Mouse (Mus musculus) kidney, postnatal 0 days (tissue): ENCODE measurements around the gene Enho. TPM values are rescaled to one million over a fixed set of nuclear protein-coding genes. Genes with fewer than 3 reads are reported as not detected.

Source experiments
- ATAC-seq: fragments of 200-750 bp; cut with Nextera tagmentation; replicated peaks from 2 replicates; pipeline ENCODE4 v1.8.0; 2017; ENCODE audit warnings: low read depth, moderate number of reproducible peaks, moderate TSS enrichment, moderate library complexity; ENCODE audit not compliant: low FRiP score
- DNase-seq: peaks from one replicate; pipeline ENCODE4 v3.0.0-alpha.2; 2016; ENCODE audit warnings: low spot score
- H3K27ac ChIP-seq: fragments of 300-500 bp; sonication (generic); 2 replicates; pipeline ENCODE4 v1.5.1; 2014; ENCODE audit warnings: mild to moderate bottlenecking
- H3K27me3 ChIP-seq: fragments of 300-500 bp; sonication (generic); 2 replicates; pipeline ENCODE4 v1.6.1; 2014; ENCODE audit warnings: low read length, mixed read lengths; ENCODE audit not compliant: insufficient read depth
- H3K36me3 ChIP-seq: fragments of 300-500 bp; sonication (generic); 2 replicates; pipeline ENCODE4 v1.6.1; 2014; ENCODE audit warnings: low read length, mixed read lengths; ENCODE audit not compliant: insufficient read depth
- H3K4me1 ChIP-seq: fragments of 300-500 bp; sonication (generic); replicated peaks from 2 replicates; pipeline ENCODE4 v1.6.1; 2014; ENCODE audit warnings: antibody characterized with exemption, low read length, mixed read lengths; ENCODE audit not compliant: insufficient read depth
- H3K4me2 ChIP-seq: fragments of 300-500 bp; sonication (generic); 2 replicates; pipeline ENCODE4 v1.6.1; 2014; ENCODE audit warnings: mild to moderate bottlenecking, low read length, moderate library complexity, mixed read lengths
- H3K4me3 ChIP-seq: fragments of 300-500 bp; sonication (generic); replicated peaks from 2 replicates; pipeline ENCODE4 v1.5.1; 2014; ENCODE audit warnings: low read depth, low read length
- H3K9ac ChIP-seq: fragments of 300-500 bp; sonication (generic); 2 replicates; pipeline ENCODE4 v1.6.1; 2014; ENCODE audit warnings: low read depth, low read length
- H3K9me3 ChIP-seq: fragments of 300-500 bp; sonication (generic); replicated peaks from 2 replicates; pipeline ENCODE4 v1.6.1; 2016; ENCODE audit warnings: low read length, inconsistent platforms, mixed read lengths
- CTCF ChIP-seq: IDR thresholded peaks from 2 replicates; pipeline ENCODE4 v1.5.1; 2016; ENCODE audit warnings: antibody characterized with exemption, low read depth, mild to moderate bottlenecking, moderate library complexity
- WGBS: fragments of 180-500 bp; shearing (Covaris S2); extraction: QIAGEN DNeasy Blood & Tissue Kit; methylation state at CpG from one replicate; pipeline ENCODE4 v1.1.7; 2014; 5-methylcytosine and 5-hydroxymethylcytosine counted together
- polyA plus RNA-seq: library from polyadenylated mRNA; unstranded; fragments of >200 nt; fragmentation: Nextera tagmentation; extraction: Ambion mirVana; gene quantifications from 2 replicates; pipeline ENCODE4 v1.2.1, GENCODE M21; 2015

Enho gene
- polyA plus RNA-seq, 1 experiment from 2014 or later: 23.9 TPM

DNA sequence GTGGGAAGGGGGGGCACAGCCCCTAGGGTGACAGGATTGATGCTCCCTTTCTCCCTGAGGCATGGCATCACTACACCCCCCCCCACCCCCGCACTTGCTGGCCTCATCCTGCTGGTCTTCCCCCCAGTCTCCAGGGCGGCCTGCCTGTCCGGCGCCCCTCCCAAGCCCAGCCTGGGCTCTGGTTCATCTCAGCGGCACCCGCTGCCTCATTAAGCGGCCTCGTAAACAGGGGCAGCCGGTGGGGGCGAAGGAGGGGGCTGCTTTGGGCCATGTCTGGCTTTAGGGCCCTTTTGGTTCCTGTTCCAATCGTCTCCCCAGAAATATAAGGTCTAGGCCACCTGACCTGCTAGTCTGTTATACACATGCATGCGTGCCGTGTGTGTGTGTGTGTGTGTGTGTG is 19.4 kb upstream of the Enho start:
- Histone ChIP-seq H3K4me2 (no peak overlapping the region), H3K27me3 (no peaks in the 10 kb centered on the region), H3K4me3 (no peak overlapping the region), H3K9me3 (no peaks in the 10 kb centered on the region), H3K36me3 (no peaks in the 10 kb centered on the region), H3K4me1 (peaks cover 27% of the 10 kb centered on the region), H3K27ac (no peak overlapping the region), H3K9ac (no peak overlapping the region)
- ATAC-seq (no peak), DNase-seq (no peak)
- WGBS: 58% methylated on average over 13 of the region's 13 CpGs
- TF ChIP-seq CTCF: no peak

DNA sequence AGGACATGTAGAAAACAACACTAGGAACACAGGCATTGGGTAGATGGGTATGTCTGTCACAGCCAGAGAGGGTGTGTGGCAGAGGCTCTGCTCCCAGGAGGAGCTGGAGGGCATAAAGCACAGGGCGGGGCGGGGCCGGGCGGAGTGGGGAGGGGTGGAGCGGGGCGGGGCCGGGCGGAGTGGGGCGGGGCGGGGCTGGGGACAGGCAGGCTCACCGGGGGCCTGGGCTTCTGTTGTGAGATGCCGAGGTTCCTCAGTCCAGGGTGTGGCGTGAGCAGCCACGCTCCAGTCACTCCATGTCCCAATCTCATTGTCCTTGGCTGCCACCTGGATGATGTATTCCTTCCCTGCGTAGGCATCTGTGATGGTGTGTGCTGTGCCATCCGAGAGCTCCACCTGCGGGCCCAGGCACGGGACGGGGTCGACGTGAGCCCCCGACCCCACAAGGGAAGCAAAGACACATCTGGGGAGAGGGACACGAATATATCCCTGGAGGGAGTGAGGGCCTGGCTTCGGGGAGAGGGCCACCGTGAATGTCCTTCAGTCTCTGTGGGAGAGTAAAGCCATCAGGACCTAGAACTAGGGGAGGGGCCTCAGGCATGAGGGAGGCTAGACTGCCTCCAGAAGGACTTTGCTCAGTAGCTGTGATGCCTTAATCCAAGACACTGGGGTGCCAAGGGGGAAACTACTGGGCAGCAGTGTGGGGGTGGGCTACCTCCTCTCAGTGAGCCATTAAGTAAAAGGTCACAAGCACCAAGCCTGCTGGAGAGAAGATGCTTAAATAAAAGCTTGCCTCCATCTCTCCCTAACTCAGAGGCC is 18.7 kb upstream of the Enho start:
- peak overlapping the region; percentile 71; the same call in 1 of the 2 replicates for H3K27ac ChIP-seq

DNA sequence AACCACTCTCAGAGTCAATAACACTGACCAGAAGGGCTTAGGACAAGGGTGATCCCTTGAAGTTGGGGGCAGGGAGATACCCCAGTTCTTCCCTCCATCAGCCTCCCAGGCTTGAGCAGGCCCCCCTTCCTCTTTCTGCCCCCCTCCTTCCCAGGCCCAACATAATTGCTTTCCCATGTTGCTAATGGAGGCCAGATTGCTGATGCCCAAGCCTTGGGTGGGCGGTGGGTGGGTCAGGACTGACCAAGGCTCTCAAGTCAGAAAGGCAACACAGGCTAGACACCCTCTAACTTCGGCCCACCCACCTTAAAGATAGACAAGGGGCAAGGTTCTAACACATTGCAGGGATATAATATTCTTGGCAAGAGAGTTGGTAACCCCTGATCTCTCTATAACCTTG is 15.4 kb upstream of the Enho start:
- no peak for TF ChIP-seq CTCF
- H3K27ac ChIP-seq: no peak overlapping the region
- ATAC-seq (no peak), DNase-seq (no peak)
- peaks cover 3% of the 10 kb centered on the region; the same call in 1 of the 2 replicates for H3K4me1 ChIP-seq
- 80% methylated on average over 2 of the region's 2 CpGs for WGBS
- no peaks in the 10 kb centered on the region for H3K27me3 ChIP-seq
- no peak overlapping the region for H3K9ac ChIP-seq
- H3K4me3 ChIP-seq: no peak overlapping the region
- no peaks in the 10 kb centered on the region for H3K9me3 ChIP-seq
- no peak overlapping the region for H3K4me2 ChIP-seq
- no peaks in the 10 kb centered on the region for H3K36me3 ChIP-seq

More for the DNA sequence above, 18.7 kb upstream of the Enho start:
- TF ChIP-seq CTCF: no peak; the same call in 1 of the 2 replicates
- DNase-seq (peak; percentile 29), ATAC-seq (peak; percentile 79)
- WGBS: 19% methylated on average over 25 of the region's 25 CpGs
- Histone ChIP-seq H3K36me3 (no peaks in the 10 kb centered on the region), H3K9ac (no peak overlapping the region), H3K4me1 (peaks cover 20% of the 10 kb centered on the region), H3K4me2 (no peak overlapping the region), H3K27me3 (no peaks in the 10 kb centered on the region), H3K4me3 (no peak overlapping the region), H3K9me3 (no peaks in the 10 kb centered on the region)

DNA sequence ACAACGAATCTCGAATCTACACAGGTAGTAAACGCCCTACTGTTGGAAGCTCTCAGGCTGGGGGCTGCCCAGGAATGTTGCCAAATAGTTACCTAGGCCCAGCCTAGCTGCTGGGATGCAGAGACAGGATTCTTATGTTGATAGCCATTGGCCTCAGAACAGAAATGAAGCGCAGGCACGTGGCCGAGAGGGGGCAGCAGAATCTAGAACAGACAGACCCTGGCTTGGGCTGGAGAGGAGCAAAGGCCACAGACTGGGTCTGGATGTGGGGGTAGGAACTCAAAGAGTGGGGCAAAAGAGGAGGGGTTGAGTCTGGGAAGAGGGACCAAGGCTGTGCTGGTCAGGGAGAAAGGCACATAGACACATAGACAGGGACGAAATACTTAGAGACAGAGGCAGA is 14.1 kb upstream of the Enho start:
- no peak overlapping the region for H3K9ac ChIP-seq
- 14% methylated on average over 7 of the region's 7 CpGs for WGBS

GRCm38 (mm10) chr4:41653730-41654129 is 13.6 kb upstream of the Enho start:
- DNase-seq (no peak), ATAC-seq (no peak)

More for the DNA sequence above, 14.1 kb upstream of the Enho start:
- peak; percentile 85 for TF ChIP-seq CTCF
- H3K27ac ChIP-seq: no peak overlapping the region
- H3K4me1 ChIP-seq: peaks cover 3% of the 10 kb centered on the region; the same call in 1 of the 2 replicates
- no peak overlapping the region for H3K4me2 ChIP-seq
- no peaks in the 10 kb centered on the region for H3K36me3 ChIP-seq
- no peaks in the 10 kb centered on the region for H3K9me3 ChIP-seq
- H3K27me3 ChIP-seq: no peaks in the 10 kb centered on the region
- H3K4me3 ChIP-seq: no peak overlapping the region
- ATAC-seq: peak; percentile 19; the same call in 1 of the 2 replicates
- peak; percentile 84 for DNase-seq

GRCm38 (mm10) chr4:41653296-41653695 is 13.2 kb upstream of the Enho start:
- H3K9ac ChIP-seq: no peak overlapping the region
- WGBS: 40% methylated on average over 6 of the region's 6 CpGs
- H3K9me3 ChIP-seq: no peaks in the 10 kb centered on the region
- H3K27me3 ChIP-seq: no peaks in the 10 kb centered on the region
- H3K4me2 ChIP-seq: no peak overlapping the region
- peak; percentile 91 for TF ChIP-seq CTCF
- 0 out of 2 replicates have a peak, but pooled peaks have one; percentile 33 for ATAC-seq
- no peak overlapping the region for H3K27ac ChIP-seq
- H3K4me1 ChIP-seq: no peaks in the 10 kb centered on the region
- H3K4me3 ChIP-seq: no peak overlapping the region
- DNase-seq: peak; percentile 88
- H3K36me3 ChIP-seq: no peaks in the 10 kb centered on the region

More at GRCm38 (mm10) chr4:41653730-41654129, 13.6 kb upstream of the Enho start:
- WGBS: 47% methylated on average over 6 of the region's 6 CpGs
- Histone ChIP-seq H3K4me2 (no peak overlapping the region), H3K36me3 (no peaks in the 10 kb centered on the region), H3K27ac (no peak overlapping the region), H3K9me3 (no peaks in the 10 kb centered on the region), H3K27me3 (no peaks in the 10 kb centered on the region), H3K4me3 (no peak overlapping the region), H3K4me1 (peaks cover under 1% of the 10 kb centered on the region; the same call in 1 of the 2 replicates), H3K9ac (no peak overlapping the region)
- TF ChIP-seq CTCF: no peak
